In the genomic region with DNA sequence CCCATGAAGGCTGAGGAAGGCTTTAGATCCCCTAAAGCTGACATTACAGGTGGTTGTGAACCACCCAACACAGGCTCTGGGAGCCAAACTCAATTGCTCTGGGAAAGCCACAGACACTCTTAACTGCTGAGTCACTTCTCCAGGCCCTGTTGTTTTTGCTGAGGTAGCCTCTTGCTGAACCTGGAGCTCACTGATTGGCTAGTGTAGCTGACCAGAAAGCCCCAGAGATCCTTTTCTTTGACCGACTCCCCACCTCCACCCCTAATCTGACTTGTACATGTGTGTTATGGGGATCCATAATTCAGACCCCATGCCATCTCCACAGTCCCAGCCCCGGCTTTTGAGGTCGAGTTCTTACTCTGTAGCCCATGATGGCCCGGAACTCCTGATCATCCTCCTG, we compare ENCODE assay signal across 22 mouse cellular contexts.
"Had no signal": no experiment of that assay in that cellular context is flagged by ENCODE, and none has a peak within 500 bp of the region (broad histone marks: within the 10 kb centered on the region; RNA-seq: fewer than 3 reads in every experiment).

No protein-coding gene starts in this region.

- H3K4me2 ChIP-seq: kidney, embryonic 15.5 days; limb, embryonic 12.5 days; limb, embryonic 15.5 days; liver, embryonic 15.5 days; lung, embryonic 15.5 days; midbrain, embryonic 11.5 days; neural tube, embryonic 12.5 days; neural tube, embryonic 15.5 days had no signal

- DNase-seq: kidney, adult 8-10 months; kidney, postnatal 10 days; kidney, postnatal 36 days; left cerebral cortex, postnatal 4 days; lung, adult 18-20 months; lung, postnatal 10 days; lung, postnatal 36 days; midbrain, embryonic 14.5 days; retina, postnatal 1 day; thymus, adult 2 months; thymus, postnatal 14 days; thymus, postnatal 4 days had no signal

- H3K27ac ChIP-seq: kidney, embryonic 15.5 days; limb, embryonic 12.5 days; limb, embryonic 15.5 days; liver, embryonic 15.5 days; lung, embryonic 15.5 days; neural tube, embryonic 12.5 days; neural tube, embryonic 15.5 days; stomach, postnatal 0 days had no signal

- H3K27me3 ChIP-seq: kidney, embryonic 15.5 days; limb, embryonic 12.5 days; limb, embryonic 15.5 days; liver, embryonic 15.5 days; lung, embryonic 15.5 days; megakaryocyte, embryonic 14.5 days; neural tube, embryonic 12.5 days; neural tube, embryonic 15.5 days had no signal

- H3K9me3 ChIP-seq: kidney, embryonic 15.5 days; limb, embryonic 12.5 days; limb, embryonic 15.5 days; liver, embryonic 15.5 days; lung, embryonic 15.5 days; neural tube, embryonic 12.5 days; neural tube, embryonic 15.5 days had no signal

- H3K9ac ChIP-seq: kidney, embryonic 15.5 days; limb, embryonic 12.5 days; limb, embryonic 15.5 days; liver, embryonic 15.5 days; lung, embryonic 15.5 days; neural tube, embryonic 12.5 days; neural tube, embryonic 15.5 days had no signal

- H3K36me3 ChIP-seq: kidney, embryonic 15.5 days; limb, embryonic 12.5 days; limb, embryonic 15.5 days; liver, embryonic 15.5 days; lung, embryonic 15.5 days; neural tube, embryonic 12.5 days; neural tube, embryonic 15.5 days had no signal

- H3K4me1 ChIP-seq: liver, embryonic 15.5 days; megakaryocyte, embryonic 14.5 days had no signal

- H3K4me3 ChIP-seq: kidney, embryonic 15.5 days; limb, embryonic 12.5 days; limb, embryonic 15.5 days; liver, embryonic 15.5 days; lung, embryonic 15.5 days; megakaryocyte, embryonic 14.5 days; neural tube, embryonic 12.5 days; neural tube, embryonic 15.5 days had no signal
